Mouse (Mus musculus) brown adipose tissue, adult 24 weeks (tissue): Measurements from ENCODE around the gene Apopt1. TPM values are rescaled to one million over a fixed set of nuclear protein-coding genes. Genes with fewer than 3 reads are reported as not detected.

Experiments
- H3K27ac ChIP-seq: fragments of 200-500 bp; replicated peaks from 2 replicates; pipeline ENCODE4 v1.5.1; 2012; ENCODE audit warnings: low read depth, mild to moderate bottlenecking, low read length
- H3K4me1 ChIP-seq: fragments of 200-500 bp; 2 replicates; pipeline ENCODE4 v1.6.1; 2012; ENCODE audit warnings: low read length, mixed read lengths; ENCODE audit not compliant: control insufficient read depth, insufficient read depth, insufficient read length
- H3K4me3 ChIP-seq: fragments of 200-500 bp; 2 replicates; pipeline ENCODE4 v1.5.1; 2012; ENCODE audit warnings: low read depth, mild to moderate bottlenecking, low read length, moderate library complexity; ENCODE audit not compliant: insufficient read depth
- polyA plus RNA-seq: library from polyadenylated mRNA; stranded (reverse); fragments of >200 nt; gene quantifications from 2 replicates; pipeline ENCODE4 v1.2.4, GENCODE M21; 2012; ENCODE audit not compliant: missing spikeins, insufficient read depth, insufficient read length

The Apopt1 gene
- polyA plus RNA-seq, 1 experiment: 134 TPM

- H3K4me3 ChIP-seq: no peak overlapping the region
- H3K27ac ChIP-seq: no peak overlapping the region
- no peaks in the 10 kb centered on the region for H3K4me1 ChIP-seq
Measured at GRCm38 (mm10) chr12:111787015-111787414, 74.0 kb downstream of the Apopt1 start.

GRCm38 (mm10) chr12:111790090-111790489 is 77.0 kb downstream of the Apopt1 start:
- Histone ChIP-seq H3K4me3 (no peak overlapping the region), H3K4me1 (peaks cover 7% of the 10 kb centered on the region; the same call in 1 of the 2 replicates), H3K27ac (no peak overlapping the region)

- Histone ChIP-seq H3K4me3 (no peak overlapping the region), H3K4me1 (peaks cover 7% of the 10 kb centered on the region; the same call in 1 of the 2 replicates), H3K27ac (no peak overlapping the region)
Measured at GRCm38 (mm10) chr12:111790631-111791030, 77.6 kb downstream of the Apopt1 start.

GRCm38 (mm10) chr12:111791474-111792104 is 78.5 kb downstream of the Apopt1 start:
- no peak overlapping the region for H3K27ac ChIP-seq
- H3K4me1 ChIP-seq: peaks cover 7% of the 10 kb centered on the region; the same call in 1 of the 2 replicates
- no peak overlapping the region for H3K4me3 ChIP-seq

GRCm38 (mm10) chr12:111794102-111794501 is 81.0 kb downstream of the Apopt1 start:
- H3K4me1 ChIP-seq: peaks cover 11% of the 10 kb centered on the region; the same call in 1 of the 2 replicates
- no peak overlapping the region for H3K4me3 ChIP-seq
- no peak overlapping the region for H3K27ac ChIP-seq

GRCm38 (mm10) chr12:111794526-111795179 is 81.6 kb downstream of the Apopt1 start:
- Histone ChIP-seq H3K4me3 (no peak overlapping the region), H3K27ac (no peak overlapping the region), H3K4me1 (peaks cover 11% of the 10 kb centered on the region; the same call in 1 of the 2 replicates)

- H3K27ac ChIP-seq: no peak overlapping the region
Measured at GRCm38 (mm10) chr12:111795180-111795895, 82.3 kb downstream of the Apopt1 start.

GRCm38 (mm10) chr12:111797251-111797650 is 84.2 kb downstream of the Apopt1 start:
- peaks cover 11% of the 10 kb centered on the region for H3K4me1 ChIP-seq
- H3K4me3 ChIP-seq: no peak overlapping the region
- no peak overlapping the region for H3K27ac ChIP-seq

More at GRCm38 (mm10) chr12:111795180-111795895, 82.3 kb downstream of the Apopt1 start:
- H3K4me3 ChIP-seq: no peak overlapping the region
- peaks cover 11% of the 10 kb centered on the region; the same call in 1 of the 2 replicates for H3K4me1 ChIP-seq

- peaks cover 8% of the 10 kb centered on the region for H3K4me1 ChIP-seq
- H3K4me3 ChIP-seq: no peak overlapping the region
- no peak overlapping the region for H3K27ac ChIP-seq
Measured at GRCm38 (mm10) chr12:111798493-111798892, 85.4 kb downstream of the Apopt1 start.

GRCm38 (mm10) chr12:111800459-111801183 is 87.6 kb downstream of the Apopt1 start:
- peaks cover 4% of the 10 kb centered on the region for H3K4me1 ChIP-seq
- H3K27ac ChIP-seq: no peak overlapping the region
- H3K4me3 ChIP-seq: no peak overlapping the region

- no peaks in the 10 kb centered on the region; the same call in 1 of the 2 replicates for H3K4me1 ChIP-seq
- no peak overlapping the region for H3K4me3 ChIP-seq
- H3K27ac ChIP-seq: no peak overlapping the region
Measured at GRCm38 (mm10) chr12:111803538-111803937, 90.5 kb downstream of the Apopt1 start.

Other genes starting within 250 kb of the Apopt1 start
- gene Gm266, start 227.4 kb upstream of the Apopt1 start, polyA plus RNA-seq: not detected in 2 replicates
- gene Eif5, start 175.2 kb upstream of the Apopt1 start, polyA plus RNA-seq: 216 and 330 TPM in 2 replicates
- gene Mark3, start 138.7 kb upstream of the Apopt1 start, polyA plus RNA-seq: 25.9 and 31.0 TPM in 2 replicates
- 20.8 and 30.3 TPM in 2 replicates for gene Ckb, start 40.9 kb upstream of the Apopt1 start, polyA plus RNA-seq
- gene Trmt61a, start 35.2 kb upstream of the Apopt1 start, polyA plus RNA-seq: 2.9 and 3.2 TPM in 2 replicates
- gene Bag5, start within 50 bp of the Apopt1 start, polyA plus RNA-seq: 16.2 and 18.1 TPM in 2 replicates
- 20.6 and 63.5 TPM in 2 replicates for gene Klc1, start 45.6 kb downstream of the Apopt1 start, polyA plus RNA-seq
- gene Xrcc3, start 100.6 kb downstream of the Apopt1 start, polyA plus RNA-seq: 3.8 and 6.8 TPM in 2 replicates
- gene Zfyve21, start 100.9 kb downstream of the Apopt1 start, polyA plus RNA-seq: 36.1 and 41.4 TPM in 2 replicates
- gene Ppp1r13b, start 194.8 kb downstream of the Apopt1 start, polyA plus RNA-seq: 4.5 and 5.9 TPM in 2 replicates